Mouse (Mus musculus) inflammation-experienced regulatory T-cells, adult 6 months (primary cell): ENCODE results near the gene Arid5b. TPM values are rescaled to one million over a fixed set of nuclear protein-coding genes. Genes with fewer than 3 reads are reported as not detected.

Source experiments
- ATAC-seq: one replicate; pipeline ENCODE4 v1.8.0; 2017
- polyA plus RNA-seq, 3 experiments: library from polyadenylated mRNA; unstranded; fragments of 100-300 nt; shearing (Covaris generic); gene quantifications; one replicate each; pipeline ENCODE4 v1.2.1; 2017

Arid5b gene
- polyA plus RNA-seq: 10 to 100 TPM; 28.4 to 78.0 (median 56.4) TPM

DNA sequence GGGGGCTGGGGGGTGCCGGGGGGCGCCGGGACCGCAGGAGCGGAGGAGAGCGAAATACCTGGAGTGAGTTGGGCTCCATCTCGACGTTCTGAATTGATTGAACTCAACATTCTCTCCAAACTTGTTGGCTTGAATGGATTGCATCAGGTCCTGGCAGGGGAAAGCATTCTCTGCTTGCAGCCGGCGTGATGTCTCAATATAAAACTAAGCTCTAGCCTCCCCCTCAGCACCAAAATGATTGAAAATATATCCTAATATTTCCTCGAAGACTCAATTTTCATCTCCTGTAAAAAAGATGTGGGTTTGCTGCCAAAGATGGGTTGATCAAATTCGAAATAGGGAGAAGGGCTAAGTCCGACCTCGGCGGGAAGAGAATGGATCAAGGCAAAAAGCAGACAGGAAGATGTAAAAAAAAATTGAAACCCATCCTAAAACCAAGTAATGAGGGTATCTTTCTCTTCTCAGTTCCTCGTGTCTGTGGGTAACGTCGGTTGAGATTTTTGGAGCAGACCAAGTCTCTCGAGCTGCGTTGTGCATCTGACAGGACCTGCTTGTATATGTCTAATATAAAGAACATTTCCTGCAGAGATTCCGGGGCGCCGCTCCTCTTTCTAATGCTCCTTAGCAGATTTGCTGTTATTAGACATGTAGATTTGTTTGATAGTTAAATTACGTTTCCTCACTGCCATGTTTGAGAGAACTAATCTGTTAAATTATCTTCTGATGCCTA is at the start of gene Arid5b:
Gene Arid5b (minus strand): TSS at position 109 of the 730 bp plus-strand sequence.
- no peak for ATAC-seq

DNA sequence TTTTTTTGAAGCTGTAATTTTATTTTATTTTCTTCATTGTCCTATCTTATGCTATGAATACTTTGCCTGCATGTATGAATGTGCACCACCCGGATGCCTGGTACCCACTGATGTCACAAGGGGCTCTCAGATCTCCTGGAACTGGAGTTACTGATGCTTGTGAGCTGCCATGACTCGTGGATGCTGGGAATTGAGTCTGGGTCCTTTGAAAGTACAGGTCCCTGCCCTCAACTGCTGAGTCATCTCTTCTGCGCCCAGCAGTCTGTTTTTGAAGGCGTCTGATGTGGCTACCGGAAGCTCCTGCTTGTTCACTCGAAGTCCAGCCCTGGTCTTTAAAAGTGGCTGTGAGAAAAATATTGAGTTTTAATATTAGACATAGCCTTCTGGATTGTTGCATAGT is 46.8 kb upstream of the Arid5b start:
- ATAC-seq: no peak

DNA sequence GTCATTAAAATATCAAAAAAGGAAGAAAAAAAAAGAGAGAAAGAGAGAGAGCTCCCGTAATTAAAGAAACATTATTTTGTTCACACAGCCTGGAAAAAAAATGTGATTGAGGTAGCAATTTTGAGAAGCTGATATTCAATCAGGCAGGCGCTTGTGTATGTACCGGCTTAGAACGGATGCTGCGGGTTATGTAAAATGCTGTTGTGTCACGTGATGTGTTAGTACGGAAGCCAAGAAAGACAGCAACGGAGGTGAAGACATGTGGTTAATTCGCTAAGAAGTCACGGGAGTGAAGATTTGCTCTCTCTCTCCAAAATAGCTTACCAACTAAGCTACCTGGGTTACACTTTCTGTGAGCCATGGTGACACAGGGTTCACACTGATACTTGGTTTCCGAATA is 45.5 kb upstream of the Arid5b start:
- no peak for ATAC-seq

DNA sequence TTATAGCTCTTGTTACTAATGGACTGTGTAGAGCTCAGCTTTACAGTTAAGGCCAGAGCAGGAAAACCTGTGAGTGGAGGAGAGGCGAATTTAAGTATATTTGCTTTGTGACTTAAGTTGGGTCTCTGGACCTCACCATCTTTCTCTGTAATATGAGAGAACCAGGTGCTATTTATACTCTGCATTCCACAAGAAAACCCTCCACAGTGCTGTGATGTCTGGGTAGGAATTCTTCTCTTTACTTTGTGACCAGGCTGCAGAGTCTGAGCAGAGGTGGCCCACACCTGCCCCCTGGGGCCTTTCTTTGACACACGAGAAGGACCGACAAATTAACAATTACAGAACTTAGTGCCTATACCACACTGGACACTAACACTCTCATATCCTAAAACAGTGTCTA is 44.6 kb upstream of the Arid5b start:
- no peak for ATAC-seq

DNA sequence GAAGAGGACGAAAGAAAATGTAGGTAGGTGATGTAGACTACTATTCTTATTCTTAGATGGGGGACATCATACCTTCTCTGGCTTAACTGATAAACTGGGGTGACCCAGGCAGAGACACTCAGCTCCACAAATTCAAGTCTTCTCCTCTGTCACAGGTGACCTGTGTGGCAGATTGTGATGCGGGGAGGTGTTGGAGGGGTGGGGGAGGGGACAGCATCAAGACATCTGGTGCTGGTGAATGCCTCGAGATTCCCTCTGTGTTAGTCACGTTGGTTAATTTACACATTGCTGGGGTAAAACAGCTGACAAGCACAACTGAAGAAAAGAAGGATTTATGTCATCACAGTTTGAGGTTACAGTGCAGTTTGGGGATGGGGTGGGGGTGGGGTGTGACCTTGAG is 42.4 kb upstream of the Arid5b start:
- ATAC-seq: no peak

DNA sequence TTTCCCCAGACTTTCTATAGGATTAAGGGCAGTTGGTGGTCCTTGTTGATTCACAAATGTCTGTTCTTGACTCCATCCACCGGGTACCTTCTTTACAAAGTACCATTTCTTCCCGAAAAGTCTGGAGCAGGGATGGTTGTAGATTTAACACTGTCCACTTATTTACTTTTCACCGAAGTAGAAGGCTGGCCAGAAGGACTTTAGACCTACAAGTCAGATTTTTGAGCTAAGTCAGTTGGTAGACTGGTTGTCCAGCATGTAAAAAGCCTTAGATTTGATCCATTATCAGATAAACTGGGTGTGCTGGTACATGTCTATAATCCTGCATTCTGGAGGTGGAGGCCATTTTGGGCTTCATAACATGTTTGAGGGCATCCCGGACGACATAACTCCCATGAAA is 42.0 kb upstream of the Arid5b start:
- no peak for ATAC-seq

DNA sequence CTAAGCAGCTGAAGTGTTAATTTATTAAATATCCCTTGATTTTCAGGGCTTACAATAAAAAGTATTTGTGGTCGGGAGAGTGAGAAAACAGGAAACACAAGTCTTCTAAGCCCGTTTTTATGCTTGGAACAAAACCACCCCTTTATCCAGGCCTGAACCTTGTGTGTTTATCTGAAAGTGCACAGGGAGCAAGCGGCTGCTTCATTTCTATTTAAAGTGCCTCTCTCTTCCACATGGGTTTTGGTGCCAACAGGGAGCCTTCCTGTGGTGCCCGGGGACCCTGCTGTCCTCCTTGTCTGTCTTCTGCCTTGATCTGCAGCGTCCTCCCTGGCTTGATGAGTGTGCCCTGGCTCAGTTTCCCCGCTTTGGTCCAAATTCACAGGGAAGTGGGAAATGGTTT is 40.9 kb upstream of the Arid5b start:
- no peak for ATAC-seq

DNA sequence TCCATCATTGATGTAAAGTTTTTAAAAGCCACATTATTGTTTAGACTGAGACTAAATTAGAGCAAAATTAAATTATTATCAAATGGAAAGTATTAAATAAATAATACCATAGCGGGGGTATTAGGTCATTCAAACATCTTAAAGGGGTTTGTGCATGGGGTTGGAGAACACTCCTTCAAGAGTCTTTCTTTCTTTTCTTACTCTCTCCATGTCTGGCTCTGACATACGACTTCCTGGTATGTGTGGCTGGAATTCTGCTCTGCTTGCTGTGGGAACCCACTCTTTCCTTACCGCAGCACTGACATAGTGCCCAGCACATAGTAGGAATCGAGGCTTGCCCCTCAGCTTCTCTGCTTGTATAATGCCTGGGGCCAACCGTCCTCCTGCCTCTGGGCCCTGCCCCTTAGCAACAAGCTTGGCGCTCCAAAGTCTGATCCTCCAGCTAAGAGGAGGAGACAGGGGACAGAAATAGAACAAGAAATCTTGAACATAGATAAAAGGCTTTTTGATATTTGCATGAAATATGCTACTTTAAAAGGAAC is 40.0 kb upstream of the Arid5b start:
- ATAC-seq: no peak

DNA sequence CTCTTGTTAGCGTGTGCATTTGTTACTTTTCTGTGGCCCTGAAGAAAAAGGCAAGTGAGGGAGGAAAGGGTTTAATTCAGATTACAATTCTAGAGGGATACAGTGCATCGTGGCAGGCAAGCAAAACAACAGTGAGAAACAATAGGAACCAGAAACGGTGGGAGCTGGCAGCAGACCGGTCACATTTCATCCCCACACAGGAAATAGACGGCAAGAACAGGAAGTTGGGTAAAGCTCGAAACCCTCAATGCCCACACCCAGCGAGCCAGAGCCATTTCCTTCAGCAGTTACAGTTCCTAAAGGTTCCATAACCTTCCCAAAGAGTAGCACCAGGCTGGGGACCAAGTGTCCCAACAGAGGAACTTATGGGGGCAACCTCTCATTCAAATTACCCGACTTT is 34.2 kb upstream of the Arid5b start:
- ATAC-seq: no peak

DNA sequence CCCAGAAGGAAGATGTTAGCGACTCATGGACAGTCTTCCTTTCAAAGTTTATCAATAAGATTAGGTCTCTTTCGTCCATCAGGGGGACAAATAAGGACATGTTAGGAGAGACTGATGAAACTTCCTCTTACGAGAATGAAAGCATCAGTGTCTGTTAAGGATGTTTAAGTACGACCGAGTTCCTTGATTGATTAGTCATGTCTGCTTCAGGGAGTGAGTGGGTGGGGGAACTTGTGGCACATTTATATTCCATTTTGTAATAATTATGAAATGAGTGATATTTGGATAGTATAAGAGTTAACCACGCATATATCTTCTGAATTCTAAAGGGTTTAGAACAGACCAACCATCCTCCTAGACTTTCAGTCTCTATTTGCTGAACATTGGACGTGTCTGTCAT is 22.5 kb upstream of the Arid5b start:
- ATAC-seq: peak; percentile 85

DNA sequence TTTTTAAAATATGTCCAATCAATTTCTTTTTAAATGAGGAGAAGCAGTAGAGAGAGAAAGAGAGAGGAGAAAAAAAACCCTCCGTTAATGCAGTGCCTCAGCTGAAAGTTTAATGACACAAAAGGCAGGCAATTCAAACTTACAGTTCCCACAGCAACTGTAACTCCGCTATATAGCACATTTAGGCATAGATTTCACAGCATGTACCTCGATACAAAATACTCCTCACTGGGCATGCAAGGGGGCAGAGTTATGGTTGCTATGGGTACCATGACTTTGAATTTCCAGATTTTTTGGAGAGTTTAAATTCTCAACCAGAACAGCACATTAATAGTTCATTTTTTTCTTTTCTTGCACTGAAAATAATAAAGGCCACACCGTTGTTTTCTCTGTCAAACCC is 10.9 kb upstream of the Arid5b start:
- no peak for ATAC-seq

DNA sequence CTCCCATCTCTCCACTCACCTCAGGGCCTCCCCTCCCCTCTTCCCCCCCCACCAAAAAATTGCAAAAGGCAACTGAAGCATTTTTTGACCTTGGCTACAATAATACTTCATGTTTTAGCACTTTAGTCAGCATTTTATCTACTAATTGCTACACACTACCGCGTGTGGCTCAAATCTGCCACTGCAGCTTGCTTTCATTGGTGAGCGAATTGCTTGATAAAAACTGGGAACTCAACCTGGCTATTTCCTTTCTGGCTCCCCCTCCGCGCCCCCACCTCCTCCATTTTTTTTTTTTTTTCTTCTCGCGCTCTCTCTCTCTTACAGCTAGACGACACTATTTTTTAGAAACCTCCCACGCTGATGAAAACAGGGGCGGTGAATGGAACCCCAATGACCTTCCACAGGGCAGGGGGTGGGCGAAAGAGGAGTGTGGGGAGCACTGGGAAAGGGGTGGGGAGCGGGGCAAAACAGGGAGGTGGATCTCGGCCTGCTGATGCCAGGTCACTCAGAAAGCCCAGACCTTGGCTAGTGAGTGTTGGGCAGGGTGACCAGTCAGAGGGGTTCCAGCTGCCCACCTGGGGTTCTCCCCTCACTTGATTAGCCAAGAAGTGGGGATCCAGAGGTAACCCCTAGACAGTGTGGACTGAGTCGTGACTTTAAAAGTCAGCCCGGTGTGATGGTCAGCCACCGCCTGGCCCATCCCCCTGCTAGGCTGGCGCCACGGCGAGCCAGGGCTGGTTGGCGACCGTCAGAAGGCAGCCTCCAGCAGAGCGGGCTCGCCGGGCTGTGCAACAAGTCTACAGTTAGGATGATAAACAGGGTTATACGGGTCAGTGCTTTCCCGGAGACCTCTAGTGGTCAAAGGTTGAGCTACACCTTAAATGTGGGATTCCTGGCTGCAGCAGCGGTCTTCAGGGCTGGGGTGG is 4.2 kb upstream of the Arid5b start:
- ATAC-seq: peak; percentile 63

DNA sequence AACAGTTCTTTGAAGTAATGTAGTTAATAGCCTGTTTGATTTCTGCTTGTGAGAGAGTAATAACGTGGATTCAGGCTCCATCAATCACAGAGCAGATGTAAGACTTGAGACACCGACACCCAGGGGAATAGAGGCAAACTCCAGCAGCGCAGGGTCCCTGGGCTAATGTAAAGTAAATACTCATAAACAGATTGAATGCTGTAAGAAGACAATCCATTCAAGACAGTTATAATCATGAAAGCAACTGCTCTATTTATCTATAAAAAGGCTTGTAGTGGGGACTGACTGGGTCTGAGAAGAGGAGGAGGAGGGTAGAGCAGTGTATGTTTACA is 3.2 kb upstream of the Arid5b start:
- no peak for ATAC-seq

DNA sequence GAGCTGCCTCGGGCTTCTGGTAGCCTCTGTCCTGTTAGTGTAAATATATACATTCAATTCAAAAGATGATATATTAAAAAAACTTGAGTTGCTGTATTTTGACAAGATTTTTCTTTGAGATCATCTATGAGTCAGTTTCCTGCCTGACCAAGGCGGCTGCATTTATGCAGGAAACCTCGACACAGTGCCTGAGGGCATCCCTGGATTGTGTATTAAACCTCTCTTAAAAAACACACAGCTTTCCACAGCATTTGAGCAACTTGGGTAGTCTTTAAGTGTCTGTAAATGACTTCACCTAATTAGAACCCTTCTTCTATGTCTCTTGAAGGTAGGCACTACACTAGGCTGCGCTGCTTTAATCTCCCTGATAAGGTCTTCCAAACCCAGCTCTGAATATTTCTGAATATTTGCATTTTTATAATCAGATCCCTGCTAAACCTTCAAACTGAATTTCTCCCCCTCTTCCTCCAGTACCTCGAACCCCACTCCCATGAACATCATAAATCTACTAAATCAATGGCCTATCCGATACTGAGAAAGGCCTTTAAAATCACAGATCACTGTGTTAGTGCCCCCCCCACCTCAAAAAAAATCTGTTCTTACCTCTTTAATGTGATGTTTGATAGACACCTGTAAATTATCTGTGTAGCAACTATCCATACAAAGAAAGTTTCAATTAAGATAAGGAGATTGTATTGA is 2.7 kb upstream of the Arid5b start:
- no peak for ATAC-seq

DNA sequence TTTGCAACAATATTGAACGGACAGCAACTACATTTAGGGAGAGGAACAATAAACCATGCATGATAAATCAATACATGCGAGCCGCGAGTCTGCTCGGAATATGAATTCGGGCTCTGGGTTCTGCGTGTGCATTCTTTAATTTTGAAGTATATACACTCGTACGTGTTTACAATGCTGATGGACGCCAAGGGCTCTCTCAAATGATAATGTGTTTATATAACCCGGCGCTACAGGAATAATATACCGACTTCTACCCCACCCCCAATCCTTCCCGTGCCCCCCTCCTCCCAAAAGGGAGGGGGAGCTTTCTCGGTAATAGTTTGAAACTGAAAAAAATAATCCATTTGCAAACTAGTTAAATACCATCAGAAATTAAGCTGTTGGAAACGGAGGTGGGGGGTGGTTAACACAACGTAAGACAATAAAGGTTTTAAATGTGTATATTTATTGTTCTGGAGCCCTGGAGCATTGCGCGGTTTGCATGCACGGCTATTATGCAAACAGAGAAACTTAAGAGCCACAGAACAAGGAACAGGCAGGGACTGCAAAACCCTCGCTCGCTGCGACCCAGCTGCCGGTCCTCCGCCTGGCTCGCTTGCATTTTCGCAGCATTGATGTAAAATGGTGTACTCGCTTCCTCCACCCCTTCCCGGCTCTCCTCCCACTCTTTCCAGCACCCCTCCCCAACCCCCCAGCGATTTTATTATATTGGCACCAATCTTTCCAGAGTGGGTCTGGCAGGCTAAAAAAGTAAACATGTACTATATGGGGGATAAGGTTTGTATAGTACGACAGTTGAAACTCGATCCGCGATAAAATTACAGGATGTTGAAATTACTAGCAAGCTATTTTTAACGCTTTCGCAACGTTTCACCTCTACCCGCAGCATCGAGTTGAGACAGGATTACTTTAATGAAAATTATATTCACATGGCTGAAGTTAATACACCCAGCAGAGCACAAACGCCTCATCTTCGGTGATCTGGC is 1.3 kb upstream of the Arid5b start:
- peak; percentile 19 for ATAC-seq

DNA sequence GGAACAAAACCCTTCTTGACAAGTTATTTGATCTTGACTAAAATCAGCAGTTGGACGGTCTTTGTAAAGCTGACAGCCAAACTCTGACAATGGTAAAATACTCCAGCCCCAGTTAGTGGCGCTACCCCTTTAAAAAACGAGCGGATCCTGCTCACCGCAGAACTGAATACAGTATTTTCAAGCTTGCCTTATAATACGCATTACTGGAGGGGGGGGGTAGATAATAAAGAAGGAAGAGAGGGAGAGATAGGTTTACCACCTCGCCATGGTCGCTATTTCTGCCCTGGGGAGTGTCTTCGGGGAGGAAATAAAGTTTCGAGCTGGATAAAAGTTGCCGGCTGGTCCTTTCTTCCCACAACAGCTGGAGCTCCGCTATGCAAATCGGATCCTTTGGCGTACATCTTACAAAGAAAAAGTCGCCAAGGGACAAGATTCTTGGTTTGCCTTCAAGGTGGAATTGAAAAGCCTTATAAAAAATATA is 829 bp downstream of the Arid5b start:
- ATAC-seq: peak; percentile 45

DNA sequence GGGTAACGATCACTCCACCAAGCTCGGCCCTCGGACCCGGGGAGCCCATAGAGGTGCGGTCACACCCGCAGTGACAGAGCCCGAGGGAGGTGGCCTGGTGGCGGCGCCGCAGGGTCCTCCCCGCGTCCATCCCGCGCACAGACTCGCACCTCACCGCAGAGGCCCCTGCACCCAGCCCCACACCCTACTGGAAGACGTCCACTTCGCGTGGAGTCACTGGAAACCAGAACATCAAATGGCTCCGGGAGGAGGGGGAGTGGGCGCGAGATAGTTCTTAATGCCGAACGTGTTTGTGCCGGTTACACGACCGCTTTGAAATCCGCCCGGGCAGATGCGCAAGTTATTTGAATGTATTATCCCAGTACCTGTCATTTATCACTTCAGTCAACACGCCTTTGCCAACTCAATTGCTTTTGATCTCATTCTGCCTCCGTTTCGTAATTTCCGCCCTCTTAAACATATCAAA is 1.5 kb downstream of the Arid5b start:
- peak; percentile 57 for ATAC-seq

DNA sequence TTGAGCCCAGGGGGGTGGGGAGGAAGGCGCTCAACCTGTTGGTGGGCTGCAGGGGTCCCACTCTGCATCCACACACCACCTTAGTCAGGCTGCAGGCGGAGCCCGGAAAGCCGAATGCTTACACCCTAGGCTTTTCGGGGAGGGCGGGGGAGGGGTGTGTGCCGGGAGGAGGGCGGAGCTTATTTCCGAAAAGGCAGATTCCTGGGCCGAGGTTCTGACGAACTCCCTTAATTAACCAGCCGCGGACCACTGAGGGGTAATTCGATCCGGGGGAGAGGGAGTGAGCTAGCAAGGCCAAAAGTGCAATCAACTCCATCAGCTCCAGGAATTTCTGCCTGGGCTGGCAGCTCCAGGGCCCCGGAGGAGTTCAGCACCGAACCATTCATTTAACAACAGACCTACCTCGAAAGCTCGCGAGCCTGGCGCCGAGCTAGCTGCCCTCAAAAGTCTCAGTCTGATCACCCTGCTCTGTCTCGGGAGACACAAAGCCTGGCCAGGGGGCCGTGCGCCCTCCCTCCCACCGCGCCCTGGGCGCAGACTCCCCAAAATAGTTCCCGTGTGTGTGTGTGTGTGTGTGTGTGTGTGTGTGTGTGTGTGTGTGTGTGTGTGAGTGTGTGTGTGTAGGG is 2.1 kb downstream of the Arid5b start:
- ATAC-seq: peak; percentile 26

DNA sequence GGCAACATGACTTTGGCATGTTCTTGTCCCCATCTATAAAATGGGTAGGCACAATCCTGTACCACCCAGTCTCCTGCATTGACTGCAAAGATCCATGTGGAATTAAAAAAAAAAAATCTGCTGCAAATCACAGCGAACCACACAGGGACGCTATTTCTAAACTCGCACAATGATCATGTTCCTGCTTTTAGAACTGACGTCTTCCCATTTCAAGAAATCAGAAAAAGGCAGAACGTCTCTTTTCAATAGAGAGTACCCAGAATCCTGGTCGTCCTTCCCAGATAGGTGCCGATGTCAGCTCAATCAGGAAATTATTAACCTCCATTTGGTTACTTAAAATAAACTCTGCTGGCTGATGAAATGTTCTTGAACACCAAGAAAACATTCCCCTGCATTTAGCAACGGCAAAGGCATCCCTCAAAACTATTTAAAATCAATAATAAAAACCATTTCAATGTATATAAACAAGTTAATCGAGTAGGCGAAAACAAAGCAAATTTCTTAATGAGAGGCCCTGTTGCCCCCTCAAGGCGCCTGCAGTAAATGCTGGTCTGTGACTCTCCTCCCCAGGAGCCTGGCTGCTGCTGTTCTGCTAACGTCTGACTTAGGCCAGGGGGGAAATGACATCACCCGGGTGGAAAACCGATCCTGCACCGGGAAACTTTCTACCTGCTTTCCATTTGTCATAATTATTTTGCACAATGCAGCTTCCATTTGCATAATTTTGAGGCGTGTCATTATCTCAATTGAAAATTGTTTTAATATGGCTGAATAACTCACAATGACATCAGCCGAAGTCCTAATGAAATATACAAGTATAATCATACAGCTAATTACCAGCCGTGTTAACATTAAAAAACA is 3.4 kb downstream of the Arid5b start:
- ATAC-seq: no peak

DNA sequence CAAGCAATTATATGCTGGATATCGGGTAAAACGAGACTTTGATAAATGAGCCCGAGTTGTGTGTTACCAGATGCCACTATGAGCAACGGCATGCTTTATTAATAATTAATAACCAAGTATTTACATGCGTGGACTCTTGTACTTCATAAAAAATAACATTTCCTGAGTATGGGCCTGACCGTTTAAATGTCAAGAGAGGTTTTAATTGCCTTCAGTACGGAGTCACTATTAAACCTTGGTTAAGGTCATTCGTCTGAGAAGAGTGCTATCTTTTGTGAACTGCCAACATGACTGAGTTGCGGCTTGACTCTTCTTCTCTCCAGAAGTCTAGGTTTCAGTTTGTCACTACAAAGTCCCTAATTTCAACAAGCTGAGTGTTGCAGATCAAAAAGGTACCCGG is 8.8 kb downstream of the Arid5b start:
- no peak for ATAC-seq
